Mouse (Mus musculus): Measurements from ENCODE around the gene Ccdc54. TPM values are rescaled to one million over a fixed set of nuclear protein-coding genes. Genes with fewer than 3 reads are reported as not detected.

Ccdc54 gene
- polyA plus RNA-seq (2015; fragmentation: Nextera tagmentation; extraction: Ambion mirVana): not detected in 2 replicates

DNA sequence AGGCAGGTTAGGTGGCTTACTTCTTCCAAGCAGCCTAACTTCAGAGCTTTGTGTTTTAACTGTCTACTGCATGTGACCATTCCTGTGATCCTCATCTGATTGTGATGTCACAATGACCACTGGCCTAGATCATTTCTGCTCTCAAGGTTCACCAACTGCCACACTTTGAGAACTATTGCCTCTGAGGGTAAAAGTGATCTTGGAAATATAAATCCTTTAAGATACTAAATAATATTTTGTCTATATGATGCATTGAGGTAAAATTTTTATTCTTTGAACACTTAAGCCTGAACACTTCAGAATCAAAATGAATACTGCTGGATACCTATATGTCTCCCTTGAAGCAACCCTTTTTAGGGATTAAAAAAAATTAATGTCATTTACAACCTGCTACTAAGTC lies at the start of gene Ccdc54:
Ccdc54 (minus strand) TSS at position 101 of the 400 bp plus-strand sequence.
- ATAC-seq (ENCODE audit: insufficient number of reproducible peaks, low FRiP score, low TSS enrichment, low read depth): no peak
- no peaks in the 10 kb centered on the region for H3K27me3 ChIP-seq
- H3K4me3 ChIP-seq: no peak within 1 kb of the TSS
- H3K9me3 ChIP-seq: no peaks in the 10 kb centered on the region
- no peaks in the 10 kb centered on the region for H3K4me1 ChIP-seq
- no peaks in the 10 kb centered on the region for H3K36me3 ChIP-seq
- H3K4me2 ChIP-seq: no peak within 1 kb of the TSS
- no peak within 1 kb of the TSS for H3K9ac ChIP-seq
- H3K27ac ChIP-seq: no peak within 1 kb of the TSS

DNA sequence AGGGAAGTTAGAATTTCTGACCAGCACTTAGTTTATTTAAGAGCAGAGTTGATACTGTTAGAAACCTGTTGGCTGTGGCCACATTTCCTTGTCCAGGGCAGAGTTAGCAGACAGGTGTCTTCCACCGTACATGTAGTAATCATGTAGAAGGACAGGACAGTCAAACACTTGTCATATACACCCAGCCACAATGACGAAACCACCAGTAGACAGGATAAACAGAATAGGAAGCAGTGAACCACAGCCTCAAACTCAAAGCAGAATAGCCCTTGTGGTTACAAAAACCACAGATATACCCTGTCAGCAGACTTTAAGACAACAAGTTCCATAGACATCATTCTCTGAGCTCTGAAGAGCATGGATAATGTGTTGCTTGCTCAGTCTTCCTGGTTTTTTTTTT lies 41.6 kb upstream of the Ccdc54 start:
- 81% methylated on average over 2 of the region's 2 CpGs for WGBS
- no peak for ATAC-seq (ENCODE audit: insufficient number of reproducible peaks, low FRiP score, low TSS enrichment, low read depth)
- Histone ChIP-seq H3K4me3 (no peak overlapping the region), H3K36me3 (no peaks in the 10 kb centered on the region), H3K4me2 (no peak overlapping the region), H3K27me3 (no peaks in the 10 kb centered on the region), H3K9me3 (no peaks in the 10 kb centered on the region), H3K9ac (no peak overlapping the region), H3K4me1 (no peaks in the 10 kb centered on the region), H3K27ac (no peak overlapping the region)

DNA sequence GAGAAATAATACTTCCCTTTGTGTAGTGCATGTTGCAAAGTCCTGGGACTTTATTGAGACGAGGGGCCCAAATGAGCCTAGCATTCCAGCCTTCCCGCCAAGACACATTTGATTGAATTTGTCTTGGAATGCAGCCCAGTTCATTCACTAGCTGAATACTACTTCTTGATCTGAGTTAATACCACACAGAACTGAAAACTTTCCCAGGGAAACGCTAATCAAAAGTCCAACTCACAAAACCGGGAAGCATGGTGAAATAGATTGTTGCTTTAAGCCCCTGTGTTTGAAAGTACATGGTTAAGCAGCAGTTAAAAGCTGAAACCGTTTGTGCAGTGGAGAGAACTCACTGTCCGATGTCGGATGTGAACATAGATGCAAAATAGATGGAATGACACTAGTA lies 24.6 kb upstream of the Ccdc54 start:
- Histone ChIP-seq H3K9ac (no peak overlapping the region), H3K4me1 (no peaks in the 10 kb centered on the region; the same call in 1 of the 2 replicates), H3K4me3 (no peak overlapping the region), H3K4me2 (no peak overlapping the region), H3K9me3 (no peaks in the 10 kb centered on the region), H3K27ac (0 out of 2 replicates have a peak overlapping the region, but pooled peaks have one; percentile 65), H3K36me3 (no peaks in the 10 kb centered on the region), H3K27me3 (no peaks in the 10 kb centered on the region)
- ATAC-seq (ENCODE audit: insufficient number of reproducible peaks, low FRiP score, low TSS enrichment, low read depth): peak; percentile 52; the same call in 1 of the 2 replicates
- WGBS: 30% methylated on average over 7 of the region's 7 CpGs

DNA sequence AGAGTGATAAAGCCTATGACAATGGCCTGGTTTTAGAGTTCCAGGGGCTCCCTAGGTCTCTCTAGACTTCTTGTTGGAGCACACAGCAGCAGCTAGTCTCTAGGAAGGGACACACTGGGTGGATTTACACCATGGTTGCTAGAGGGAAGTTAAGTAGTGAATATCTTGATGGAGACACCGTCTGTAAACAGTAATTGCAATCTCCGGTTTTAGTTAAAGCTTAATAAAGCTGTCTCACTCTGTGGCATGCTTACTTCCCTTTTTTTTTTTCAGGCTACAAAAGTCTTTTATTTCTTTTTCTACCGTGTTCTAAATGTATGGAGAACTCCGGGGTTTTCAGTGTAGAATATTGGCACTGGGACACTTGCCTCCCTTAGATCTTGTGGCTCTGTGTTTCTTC lies 22.0 kb upstream of the Ccdc54 start:
- Histone ChIP-seq H3K4me1 (no peaks in the 10 kb centered on the region; the same call in 1 of the 2 replicates), H3K27me3 (no peaks in the 10 kb centered on the region), H3K27ac (no peak overlapping the region), H3K9me3 (no peaks in the 10 kb centered on the region), H3K9ac (no peak overlapping the region), H3K4me3 (no peak overlapping the region), H3K4me2 (no peak overlapping the region), H3K36me3 (no peaks in the 10 kb centered on the region)
- WGBS: 32% methylated on average over 4 of the region's 4 CpGs
- ATAC-seq (ENCODE audit: insufficient number of reproducible peaks, low FRiP score, low TSS enrichment, low read depth): no peak

DNA sequence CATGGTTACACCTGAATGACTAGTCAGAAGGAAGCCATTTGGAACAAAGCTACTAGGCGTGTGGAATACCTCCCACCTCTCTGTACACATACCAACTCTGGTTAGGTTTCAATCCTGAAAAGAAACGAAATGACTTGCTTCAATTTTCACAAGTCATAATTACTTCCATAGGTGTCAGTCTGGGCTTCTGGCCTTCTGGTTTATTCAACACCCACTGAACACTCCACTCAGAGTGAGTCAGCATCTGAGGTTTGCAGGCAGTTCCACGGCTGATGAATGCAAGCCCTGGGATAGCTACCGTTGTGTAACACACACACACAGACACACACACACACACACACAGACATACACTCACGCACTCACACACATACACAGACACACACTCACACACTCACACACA lies 19.6 kb upstream of the Ccdc54 start:
- no peak for ATAC-seq (ENCODE audit: insufficient number of reproducible peaks, low FRiP score, low TSS enrichment, low read depth)
- 61% methylated on average over 5 of the region's 5 CpGs for WGBS

DNA sequence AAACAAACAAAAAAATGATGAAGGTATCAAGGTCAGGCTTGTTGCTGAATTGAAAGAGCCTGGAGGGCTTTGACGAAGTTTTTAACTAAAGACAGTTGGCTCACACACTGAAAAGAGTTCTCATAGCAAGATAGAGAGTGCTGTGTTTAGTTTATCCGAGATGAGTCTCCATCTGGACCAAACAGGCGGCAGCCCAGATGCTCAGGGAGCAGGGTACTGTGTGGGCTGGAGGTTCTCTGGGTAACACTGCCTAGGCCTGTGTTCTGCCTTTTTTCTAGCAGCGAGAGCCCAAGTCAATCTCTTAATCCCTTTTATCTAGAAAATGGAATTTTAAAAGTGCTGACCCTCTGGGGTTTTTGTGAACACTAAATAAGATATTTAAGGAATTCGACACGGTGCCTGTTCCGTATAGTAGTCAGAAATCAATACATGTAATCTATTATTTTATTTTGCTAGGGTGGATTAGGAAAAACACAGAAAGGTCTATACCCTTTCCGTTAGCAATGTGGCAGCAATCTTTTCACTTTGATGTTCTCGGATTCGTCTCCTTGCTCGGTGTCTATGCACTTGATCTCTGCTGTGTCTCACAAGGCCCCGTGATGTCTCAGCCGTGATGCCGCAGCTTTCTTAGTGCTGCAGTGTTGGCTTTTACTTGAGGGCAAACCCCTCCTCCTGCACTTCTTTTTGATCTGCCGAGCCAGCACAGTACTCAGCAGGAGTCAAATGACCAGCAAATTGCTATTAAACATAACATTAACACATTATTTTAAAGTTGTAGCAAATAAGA lies 17.0 kb upstream of the Ccdc54 start:
- Histone ChIP-seq H3K27me3 (no peaks in the 10 kb centered on the region), H3K9ac (no peak overlapping the region), H3K4me3 (no peak overlapping the region), H3K27ac (no peak overlapping the region), H3K4me2 (no peak overlapping the region), H3K4me1 (no peaks in the 10 kb centered on the region), H3K9me3 (no peaks in the 10 kb centered on the region), H3K36me3 (no peaks in the 10 kb centered on the region)
- WGBS: 44% methylated on average over 15 of the region's 15 CpGs
- no peak for ATAC-seq (ENCODE audit: insufficient number of reproducible peaks, low FRiP score, low TSS enrichment, low read depth)

More for the DNA sequence above, 19.6 kb upstream of the Ccdc54 start:
- H3K4me3 ChIP-seq: no peak overlapping the region
- H3K27ac ChIP-seq: no peak overlapping the region
- no peak overlapping the region for H3K4me2 ChIP-seq
- H3K36me3 ChIP-seq: no peaks in the 10 kb centered on the region
- no peaks in the 10 kb centered on the region for H3K27me3 ChIP-seq
- H3K9me3 ChIP-seq: no peaks in the 10 kb centered on the region
- H3K9ac ChIP-seq: no peak overlapping the region
- no peaks in the 10 kb centered on the region for H3K4me1 ChIP-seq

DNA sequence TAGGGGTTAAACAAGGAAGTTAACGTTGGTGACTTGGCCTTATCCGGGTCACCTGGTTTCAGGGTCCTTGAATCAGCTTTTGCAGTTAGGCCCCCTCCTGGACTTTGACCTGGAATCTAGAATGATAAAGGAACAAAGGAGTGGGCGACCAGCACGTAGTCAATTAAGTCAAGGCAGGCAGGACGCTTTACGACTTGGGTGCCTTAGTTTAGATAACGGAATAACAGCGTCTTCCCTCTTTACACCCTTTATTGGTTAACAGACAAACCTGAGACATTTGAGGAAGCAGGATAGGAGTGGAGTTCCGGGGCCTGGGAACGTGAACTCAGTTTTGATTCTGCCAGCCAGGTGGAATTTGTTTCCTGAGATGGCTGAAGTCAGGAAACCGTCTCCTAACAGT lies 13.9 kb upstream of the Ccdc54 start:
- H3K4me1 ChIP-seq: peaks cover 3% of the 10 kb centered on the region
- no peak overlapping the region for H3K27ac ChIP-seq
- WGBS: 49% methylated on average over 11 of the region's 11 CpGs

DNA sequence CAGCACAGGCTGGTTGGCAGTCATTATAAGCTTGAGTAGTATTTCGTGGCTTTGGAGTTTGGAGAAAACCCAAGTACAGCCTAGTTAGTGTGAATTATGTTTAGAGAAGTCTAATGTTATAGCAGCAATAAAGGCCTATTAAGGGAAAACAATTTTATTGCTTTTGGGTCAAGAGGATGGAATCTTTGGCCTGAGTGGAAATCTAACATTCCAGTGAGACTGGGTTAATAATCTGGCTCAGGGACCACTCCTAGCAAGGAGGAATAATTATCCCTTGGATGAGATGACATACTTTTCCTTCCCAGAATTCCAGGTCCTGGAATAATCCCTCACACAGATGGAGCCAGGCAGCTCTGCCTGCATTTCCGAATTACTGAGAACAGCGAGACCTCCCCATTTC lies 11.0 kb upstream of the Ccdc54 start:
- no peaks in the 10 kb centered on the region for H3K36me3 ChIP-seq
- H3K27me3 ChIP-seq: no peaks in the 10 kb centered on the region
- no peak overlapping the region for H3K9ac ChIP-seq
- H3K9me3 ChIP-seq: no peaks in the 10 kb centered on the region
- no peak overlapping the region for H3K4me2 ChIP-seq
- H3K4me3 ChIP-seq: no peak overlapping the region
- H3K27ac ChIP-seq: no peak overlapping the region
- 0 out of 2 replicates have a peak, but pooled peaks have one; percentile 19 for ATAC-seq (ENCODE audit: insufficient number of reproducible peaks, low FRiP score, low TSS enrichment, low read depth)
- 25% methylated on average over 3 of the region's 3 CpGs for WGBS
- peaks cover 3% of the 10 kb centered on the region for H3K4me1 ChIP-seq

More for the DNA sequence above, 13.9 kb upstream of the Ccdc54 start:
- no peak for ATAC-seq (ENCODE audit: insufficient number of reproducible peaks, low FRiP score, low TSS enrichment, low read depth)
- H3K36me3 ChIP-seq: no peaks in the 10 kb centered on the region
- H3K4me2 ChIP-seq: no peak overlapping the region
- H3K9ac ChIP-seq: no peak overlapping the region
- H3K4me3 ChIP-seq: no peak overlapping the region
- no peaks in the 10 kb centered on the region for H3K9me3 ChIP-seq
- no peaks in the 10 kb centered on the region for H3K27me3 ChIP-seq

DNA sequence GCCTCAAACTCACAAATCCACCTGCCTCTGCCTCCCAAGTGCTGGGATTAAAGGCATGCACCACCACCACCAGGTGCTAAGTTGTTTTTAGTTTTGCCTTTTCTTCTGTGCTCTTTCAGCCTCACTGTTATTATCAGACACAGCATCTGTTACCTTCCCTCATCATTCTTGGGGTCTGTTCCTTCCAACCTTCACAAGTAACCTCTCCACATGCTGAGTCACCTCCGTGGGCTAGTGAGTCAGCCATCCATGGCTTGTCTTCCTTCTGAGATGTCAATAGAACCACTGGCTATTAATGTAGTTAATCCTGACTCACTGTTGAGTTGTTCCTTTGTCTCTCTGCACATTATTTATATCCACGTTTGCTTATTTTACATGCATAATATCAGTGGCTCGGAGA lies 9.7 kb upstream of the Ccdc54 start:
- no peak overlapping the region for H3K4me3 ChIP-seq
- H3K9ac ChIP-seq: no peak overlapping the region
- H3K36me3 ChIP-seq: no peaks in the 10 kb centered on the region
- no peak overlapping the region for H3K4me2 ChIP-seq
- 88% methylated on average over 3 of the region's 3 CpGs for WGBS
- H3K9me3 ChIP-seq: no peaks in the 10 kb centered on the region
- H3K4me1 ChIP-seq: peaks cover 3% of the 10 kb centered on the region
- no peaks in the 10 kb centered on the region for H3K27me3 ChIP-seq
- no peak overlapping the region for H3K27ac ChIP-seq
- no peak for ATAC-seq (ENCODE audit: insufficient number of reproducible peaks, low FRiP score, low TSS enrichment, low read depth)

DNA sequence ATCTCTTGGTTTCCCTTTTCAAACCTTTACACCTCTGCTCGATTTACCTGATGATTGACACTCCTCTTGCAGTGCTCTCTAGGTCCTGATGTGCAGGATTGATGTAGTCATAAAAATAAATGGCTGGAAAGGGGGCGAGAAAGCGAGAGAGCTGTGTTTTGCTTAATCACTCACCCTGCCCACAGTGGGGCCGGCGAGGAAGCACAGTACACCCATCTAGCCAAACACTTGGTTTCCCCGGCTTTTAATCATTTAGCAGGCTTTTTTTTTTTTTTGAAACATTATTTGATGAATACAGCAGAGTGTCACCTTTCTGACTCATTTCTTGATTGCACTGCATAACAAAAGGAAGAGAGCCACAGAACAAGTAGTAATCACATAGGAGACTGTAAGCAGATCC lies 5.7 kb upstream of the Ccdc54 start:
- WGBS: 37% methylated on average over 6 of the region's 6 CpGs
- H3K4me1 ChIP-seq: no peaks in the 10 kb centered on the region; the same call in 1 of the 2 replicates
- no peak for ATAC-seq (ENCODE audit: insufficient number of reproducible peaks, low FRiP score, low TSS enrichment, low read depth)
- H3K27me3 ChIP-seq: no peaks in the 10 kb centered on the region
- H3K9me3 ChIP-seq: no peaks in the 10 kb centered on the region
- H3K4me2 ChIP-seq: no peak overlapping the region
- no peak overlapping the region for H3K27ac ChIP-seq
- no peaks in the 10 kb centered on the region for H3K36me3 ChIP-seq
- H3K4me3 ChIP-seq: no peak overlapping the region
- no peak overlapping the region for H3K9ac ChIP-seq

DNA sequence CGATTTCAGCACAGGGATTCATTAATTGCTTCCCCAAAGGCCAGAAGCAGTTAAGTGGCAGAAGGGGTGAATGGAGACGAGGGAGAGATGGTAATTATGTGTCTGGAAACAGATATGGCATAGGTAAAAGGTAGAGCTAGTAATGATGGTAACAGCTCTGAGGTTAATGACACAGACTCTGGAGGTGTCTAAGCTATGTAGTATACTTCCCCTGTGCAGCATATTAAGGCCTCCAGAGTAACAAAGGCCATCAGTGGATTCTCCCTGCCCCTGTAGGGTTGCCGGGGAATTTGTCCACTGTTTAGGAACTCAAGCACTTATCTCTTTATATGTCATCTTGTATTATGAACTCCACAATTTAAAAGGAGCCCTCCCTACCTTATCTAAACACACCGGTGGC lies 5.2 kb upstream of the Ccdc54 start:
- Histone ChIP-seq H3K27ac (no peak overlapping the region), H3K9ac (no peak overlapping the region), H3K4me1 (no peaks in the 10 kb centered on the region), H3K9me3 (no peaks in the 10 kb centered on the region), H3K36me3 (no peaks in the 10 kb centered on the region), H3K4me2 (no peak overlapping the region), H3K4me3 (no peak overlapping the region), H3K27me3 (no peaks in the 10 kb centered on the region)
- 52% methylated on average over 4 of the region's 4 CpGs for WGBS
- no peak for ATAC-seq (ENCODE audit: insufficient number of reproducible peaks, low FRiP score, low TSS enrichment, low read depth)

DNA sequence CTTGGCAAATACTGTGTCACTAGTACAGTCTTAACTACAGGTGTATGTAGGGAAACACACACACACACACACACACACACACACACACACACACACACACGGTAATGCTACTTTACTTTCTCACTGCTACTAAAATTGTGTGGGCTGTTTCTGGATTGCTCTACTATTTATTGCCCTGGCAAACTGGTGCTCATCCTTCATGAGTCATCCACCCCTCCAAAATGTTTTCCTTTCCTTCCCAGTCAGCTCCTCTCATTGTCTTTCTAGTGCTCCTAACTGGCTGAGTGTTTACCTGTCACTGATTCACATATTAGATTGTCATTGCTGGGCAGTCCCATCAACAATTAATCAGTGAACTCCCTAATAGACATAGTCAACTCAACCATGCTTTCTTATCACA lies 3.9 kb upstream of the Ccdc54 start:
- Histone ChIP-seq H3K27me3 (no peaks in the 10 kb centered on the region), H3K36me3 (no peaks in the 10 kb centered on the region), H3K9ac (no peak overlapping the region), H3K4me3 (no peak overlapping the region), H3K4me1 (no peaks in the 10 kb centered on the region), H3K4me2 (no peak overlapping the region), H3K27ac (no peak overlapping the region), H3K9me3 (no peaks in the 10 kb centered on the region)
- WGBS: 88% methylated on average over 1 of the region's 1 CpGs
- no peak for ATAC-seq (ENCODE audit: insufficient number of reproducible peaks, low FRiP score, low TSS enrichment, low read depth)

All from limb, embryonic 15.5 days (tissue).